Mouse (Mus musculus) lung, embryonic 14.5 days (tissue): ENCODE data around the gene Ahr. TPM values are rescaled to one million over a fixed set of nuclear protein-coding genes. Genes with fewer than 3 reads are reported as not detected.

Experiments
- ATAC-seq: fragments of 200-750 bp; cut with Nextera tagmentation; 2 replicates; pipeline ENCODE4 v1.8.0; 2017; ENCODE audit warnings: mild to moderate bottlenecking, moderate TSS enrichment, moderate library complexity; ENCODE audit not compliant: insufficient read depth
- DNase-seq: peaks from one replicate; pipeline ENCODE4 v3.0.0-alpha.2; 2015
- H3K27ac ChIP-seq: fragments of 300-500 bp; sonication (generic); 2 replicates; pipeline ENCODE4 v1.5.1; 2014; ENCODE audit warnings: low read depth, mild to moderate bottlenecking, moderate library complexity
- H3K27me3 ChIP-seq: fragments of 300-500 bp; sonication (generic); 2 replicates; pipeline ENCODE4 v1.6.1; 2014; ENCODE audit warnings: low read length, control low read depth; ENCODE audit not compliant: insufficient read depth
- H3K36me3 ChIP-seq: fragments of 300-500 bp; sonication (generic); 2 replicates; pipeline ENCODE4 v1.6.1; 2014; ENCODE audit warnings: control low read depth; ENCODE audit not compliant: insufficient read depth
- H3K4me1 ChIP-seq: fragments of 300-500 bp; sonication (generic); 2 replicates; pipeline ENCODE4 v1.6.1; 2014; ENCODE audit warnings: antibody characterized with exemption, control low read depth; ENCODE audit not compliant: insufficient read depth
- H3K4me2 ChIP-seq: fragments of 300-500 bp; sonication (generic); 2 replicates; pipeline ENCODE4 v1.6.1; 2014; ENCODE audit warnings: mild to moderate bottlenecking
- H3K4me3 ChIP-seq: fragments of 300-500 bp; sonication (generic); 2 replicates; pipeline ENCODE4 v1.5.1; 2014; ENCODE audit warnings: low read depth, low read length
- H3K9ac ChIP-seq: fragments of 300-500 bp; sonication (generic); 2 replicates; pipeline ENCODE4 v1.6.1; 2014
- H3K9me3 ChIP-seq: fragments of 300-500 bp; sonication (generic); 2 replicates; pipeline ENCODE4 v1.6.1; 2016; ENCODE audit warnings: low read depth, low read length, control low read depth
- CTCF ChIP-seq: IDR thresholded peaks from 2 replicates; pipeline ENCODE4 v1.5.1; 2016; ENCODE audit warnings: antibody characterized with exemption, low read depth
- WGBS: fragments of 180-500 bp; shearing (Covaris S2); extraction: QIAGEN DNeasy Blood & Tissue Kit; methylation state at CpG from one replicate; pipeline ENCODE4 v1.1.7; 2014; 5-methylcytosine and 5-hydroxymethylcytosine counted together
- polyA plus RNA-seq: library from polyadenylated mRNA; unstranded; fragments of >200 nt; fragmentation: Nextera tagmentation; extraction: Ambion mirVana; gene quantifications from 2 replicates; pipeline ENCODE4 v1.2.1, GENCODE M21; 2014

The Ahr gene
- polyA plus RNA-seq, 1 experiment from 2014 or later: 24.1 TPM

DNA sequence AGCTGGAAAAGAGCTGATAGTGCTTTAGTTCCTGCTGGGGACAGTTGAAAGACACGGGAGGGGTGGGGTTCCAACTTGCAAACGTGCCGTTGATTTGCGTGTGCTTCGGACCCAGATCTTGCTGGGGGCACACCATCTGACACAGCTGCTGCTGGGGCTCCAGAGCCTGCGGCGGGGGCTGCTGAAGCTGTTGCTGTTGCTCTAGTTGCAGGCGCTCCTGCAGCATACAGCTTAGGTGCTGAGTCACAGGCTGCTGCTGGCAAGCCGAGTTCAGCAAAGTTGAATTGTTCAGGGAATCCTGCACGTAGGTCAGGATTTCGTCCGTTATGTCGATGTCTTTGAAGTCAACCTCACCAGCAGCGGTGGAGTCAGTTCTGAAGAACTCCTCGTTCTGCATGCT lies 30.8 kb downstream of the Ahr start:
- H3K27me3 ChIP-seq: no peaks in the 10 kb centered on the region
- H3K9me3 ChIP-seq: no peaks in the 10 kb centered on the region
- ATAC-seq (no peak), DNase-seq (no peak)
- H3K36me3 ChIP-seq: peaks cover 26% of the 10 kb centered on the region; the same call in 1 of the 2 replicates
- WGBS: 73% methylated on average over 15 of the region's 15 CpGs
- H3K27ac ChIP-seq: no peak overlapping the region
- H3K4me2 ChIP-seq: no peak overlapping the region
- no peak for TF ChIP-seq CTCF
- no peak overlapping the region for H3K4me3 ChIP-seq
- no peaks in the 10 kb centered on the region for H3K4me1 ChIP-seq
- no peak overlapping the region for H3K9ac ChIP-seq

DNA sequence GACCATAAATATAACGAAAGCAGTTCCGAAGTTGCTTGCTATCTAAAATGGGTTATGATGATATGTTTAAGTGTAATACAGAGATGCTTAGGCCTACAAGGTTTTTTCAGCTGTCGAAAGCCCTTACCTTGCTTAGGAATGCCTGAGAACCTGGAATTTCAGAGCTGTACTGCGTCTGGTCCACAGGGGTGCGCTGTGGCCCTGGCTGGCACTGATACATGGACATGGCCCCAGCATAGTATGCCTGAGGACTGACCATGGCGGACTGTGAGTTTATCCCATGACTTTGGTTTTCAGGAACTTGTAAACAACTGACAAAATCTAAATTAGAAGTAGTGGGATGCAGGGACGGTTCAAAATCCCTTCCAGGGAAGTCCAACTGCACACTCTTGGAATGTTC lies 31.3 kb downstream of the Ahr start:
- Histone ChIP-seq H3K4me2 (no peak overlapping the region), H3K9ac (no peak overlapping the region), H3K27ac (no peak overlapping the region), H3K27me3 (no peaks in the 10 kb centered on the region), H3K36me3 (peaks cover 24% of the 10 kb centered on the region; the same call in 1 of the 2 replicates), H3K9me3 (no peaks in the 10 kb centered on the region), H3K4me3 (no peak overlapping the region), H3K4me1 (no peaks in the 10 kb centered on the region)
- WGBS: 73% methylated on average over 7 of the region's 7 CpGs
- peak; percentile 59 for TF ChIP-seq CTCF
- peak; percentile 46 for DNase-seq
- no peak for ATAC-seq

DNA sequence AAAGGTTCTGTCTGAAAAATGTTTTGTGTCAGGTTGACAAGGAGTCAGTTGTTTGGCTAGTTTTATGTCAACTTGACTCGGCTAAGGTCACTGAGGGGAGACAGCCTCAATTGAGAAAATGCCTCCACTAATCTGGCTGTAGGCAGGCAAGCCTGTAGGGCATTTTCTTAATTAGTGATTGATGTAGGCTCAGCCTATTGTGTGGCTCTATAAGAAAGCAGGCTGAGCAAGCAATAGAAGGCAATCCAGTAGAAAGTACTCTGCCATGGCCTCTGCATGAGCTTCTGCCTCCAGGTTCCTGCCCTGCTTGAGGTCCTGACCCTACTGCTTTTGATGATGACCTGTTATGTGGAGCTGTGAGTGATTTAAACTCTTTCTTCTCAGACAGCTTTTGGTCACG lies 33.4 kb downstream of the Ahr start:
- H3K9ac ChIP-seq: no peak overlapping the region
- no peak for TF ChIP-seq CTCF
- 36% methylated on average over 2 of the region's 2 CpGs for WGBS
- no peaks in the 10 kb centered on the region for H3K9me3 ChIP-seq
- no peak overlapping the region for H3K4me3 ChIP-seq
- no peaks in the 10 kb centered on the region for H3K27me3 ChIP-seq
- ATAC-seq (no peak), DNase-seq (no peak)
- H3K27ac ChIP-seq: no peak overlapping the region
- no peak overlapping the region for H3K4me2 ChIP-seq
- H3K36me3 ChIP-seq: peaks cover 20% of the 10 kb centered on the region; the same call in 1 of the 2 replicates
- no peaks in the 10 kb centered on the region for H3K4me1 ChIP-seq

DNA sequence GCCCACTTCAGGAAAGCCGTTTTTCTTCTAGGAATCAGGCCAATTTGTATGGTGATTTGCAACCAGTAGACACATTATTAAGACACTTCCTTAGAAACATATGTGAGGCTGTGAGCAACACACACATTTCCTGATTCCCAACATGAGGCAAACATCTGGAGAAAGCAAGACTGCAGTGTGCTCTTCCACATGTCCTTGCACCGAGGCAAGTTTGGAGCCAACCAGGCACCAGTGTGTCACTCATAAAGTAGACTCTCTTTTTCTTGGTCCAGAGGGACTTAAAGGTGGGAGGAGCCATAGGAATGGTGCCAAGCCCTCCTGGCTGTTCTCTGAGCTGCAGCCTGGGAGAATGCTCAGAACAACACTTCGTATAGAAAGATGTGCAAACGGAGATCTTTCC lies 39.6 kb downstream of the Ahr start:
- Histone ChIP-seq H3K9ac (no peak overlapping the region), H3K4me1 (no peaks in the 10 kb centered on the region), H3K36me3 (0 out of 2 replicates have a peak, but pooled peaks cover 5% of the 10 kb centered on the region), H3K4me2 (no peak overlapping the region), H3K27me3 (no peaks in the 10 kb centered on the region), H3K4me3 (no peak overlapping the region), H3K27ac (no peak overlapping the region), H3K9me3 (no peaks in the 10 kb centered on the region)
- DNase-seq (peak; percentile 52), ATAC-seq (peak; percentile 38; the same call in 1 of the 2 replicates)
- no peak for TF ChIP-seq CTCF
- WGBS: 47% methylated on average over 4 of the region's 4 CpGs

DNA sequence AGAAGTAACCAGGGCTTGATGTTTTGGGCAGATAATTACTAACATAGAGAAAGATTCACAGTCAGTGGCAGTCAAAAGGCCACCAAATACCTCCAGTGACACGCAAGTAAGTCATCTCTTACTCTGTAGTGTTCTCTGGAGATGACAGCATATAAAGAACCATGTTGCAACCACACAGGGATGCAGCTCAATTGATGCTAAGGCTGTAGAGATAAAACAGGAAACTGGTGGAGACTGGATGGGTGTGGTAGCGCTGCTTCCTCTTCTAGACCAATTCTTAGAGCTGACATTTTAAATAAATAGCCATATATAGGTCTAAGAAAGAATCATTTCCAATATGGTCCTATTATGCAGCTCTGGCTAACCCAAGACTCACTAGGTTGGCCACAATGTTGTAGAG lies 54.1 kb downstream of the Ahr start:
- ATAC-seq (no peak), DNase-seq (no peak)
- no peaks in the 10 kb centered on the region for H3K27me3 ChIP-seq
- no peak overlapping the region for H3K9ac ChIP-seq
- H3K4me3 ChIP-seq: no peak overlapping the region
- H3K27ac ChIP-seq: no peak overlapping the region
- no peak for TF ChIP-seq CTCF
- H3K9me3 ChIP-seq: no peaks in the 10 kb centered on the region
- H3K4me2 ChIP-seq: no peak overlapping the region
- 77% methylated on average over 2 of the region's 2 CpGs for WGBS
- no peaks in the 10 kb centered on the region for H3K36me3 ChIP-seq
- no peaks in the 10 kb centered on the region for H3K4me1 ChIP-seq

DNA sequence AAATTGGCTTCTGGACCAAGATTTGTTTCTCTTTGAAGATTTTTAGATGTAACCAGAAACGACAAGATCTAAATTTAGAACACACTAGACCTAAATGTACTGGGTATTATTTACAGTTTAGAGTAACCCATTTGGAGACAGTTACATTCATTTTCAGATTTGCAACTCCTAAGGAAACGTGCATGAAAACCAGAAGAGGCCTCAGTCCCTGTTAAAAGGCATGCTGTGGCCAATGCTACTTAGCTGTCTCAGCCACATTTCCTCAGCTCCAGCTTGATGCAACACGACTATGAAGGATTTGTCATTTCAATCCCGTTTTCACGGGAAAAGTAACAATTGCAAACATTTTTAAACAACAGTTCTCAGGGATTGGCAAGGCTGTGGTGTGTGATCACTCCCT lies 55.9 kb downstream of the Ahr start:
- no peak for DNase-seq

DNA sequence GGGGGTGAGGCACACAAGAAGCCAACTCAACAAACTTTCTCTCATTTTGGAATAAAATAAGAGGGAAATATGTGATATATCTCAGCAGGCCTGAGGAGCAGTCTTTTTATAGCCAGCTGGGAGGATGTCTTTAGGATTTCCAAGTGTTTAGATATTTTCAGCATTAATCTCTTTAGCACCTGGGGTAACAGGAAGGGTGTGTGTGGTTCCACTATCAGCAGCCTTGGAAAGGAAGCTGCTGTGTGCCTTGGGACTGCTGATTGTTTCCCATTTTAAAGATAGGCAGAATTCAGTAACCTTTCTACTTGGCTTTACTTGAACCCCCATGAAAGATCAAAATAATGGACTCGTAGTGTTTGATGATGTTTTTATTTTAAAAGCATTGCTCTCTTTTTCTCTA lies 71.4 kb downstream of the Ahr start:
- no peak for TF ChIP-seq CTCF
- DNase-seq (peak; percentile 17), ATAC-seq (no peak)
- Histone ChIP-seq H3K9me3 (no peaks in the 10 kb centered on the region), H3K4me3 (no peak overlapping the region), H3K27me3 (no peaks in the 10 kb centered on the region), H3K9ac (no peak overlapping the region), H3K4me1 (no peaks in the 10 kb centered on the region), H3K36me3 (no peaks in the 10 kb centered on the region), H3K27ac (no peak overlapping the region), H3K4me2 (no peak overlapping the region)
- WGBS: 66% methylated on average over 1 of the region's 1 CpGs

More for the DNA sequence above, 55.9 kb downstream of the Ahr start:
- Histone ChIP-seq H3K4me1 (no peaks in the 10 kb centered on the region), H3K9me3 (no peaks in the 10 kb centered on the region), H3K4me3 (no peak overlapping the region), H3K4me2 (no peak overlapping the region), H3K27me3 (no peaks in the 10 kb centered on the region), H3K9ac (no peak overlapping the region), H3K36me3 (no peaks in the 10 kb centered on the region), H3K27ac (no peak overlapping the region)
- no peak for ATAC-seq
- no peak for TF ChIP-seq CTCF
- 68% methylated on average over 5 of the region's 5 CpGs for WGBS

DNA sequence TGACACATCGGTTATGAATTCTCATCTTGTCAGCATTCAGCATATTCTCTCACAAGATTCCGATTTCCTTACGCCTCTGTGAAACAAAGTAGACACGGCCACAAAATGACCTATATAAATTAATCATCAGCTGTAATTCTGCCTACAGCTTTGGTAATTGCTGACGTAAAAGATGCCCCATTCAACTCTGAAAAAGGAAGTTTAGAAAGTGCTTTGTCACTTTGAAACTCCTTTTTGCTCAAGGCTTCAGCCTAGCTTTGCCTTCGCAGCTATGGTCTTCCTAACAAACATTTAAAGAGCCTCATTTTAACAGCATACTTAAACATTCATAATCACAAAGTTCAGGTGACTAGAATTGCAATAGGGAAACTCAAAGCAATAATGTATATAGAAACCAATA lies 72.2 kb downstream of the Ahr start:
- H3K27me3 ChIP-seq: no peaks in the 10 kb centered on the region
- H3K9me3 ChIP-seq: no peaks in the 10 kb centered on the region
- no peak overlapping the region for H3K4me2 ChIP-seq
- DNase-seq (no peak), ATAC-seq (no peak)
- no peak overlapping the region for H3K4me3 ChIP-seq
- H3K36me3 ChIP-seq: no peaks in the 10 kb centered on the region
- no peaks in the 10 kb centered on the region for H3K4me1 ChIP-seq
- no peak overlapping the region for H3K9ac ChIP-seq
- WGBS: 62% methylated on average over 6 of the region's 6 CpGs
- no peak for TF ChIP-seq CTCF
- H3K27ac ChIP-seq: no peak overlapping the region
